Mouse (Mus musculus) kidney, adult 18-20 months (tissue): Measurements from ENCODE around the gene Sbds.
"Not testable (repeated sequence)": the region's sequence is repeated elsewhere in the genome, so short reads cannot be mapped to it uniquely, and the experiment has no call there.

Source experiments
- DNase-seq: peaks from one replicate; pipeline ENCODE4 v3.0.0; 2021

Gene Sbds

GRCm38 (mm10) chr5:130255799-130256525 lies 632 bp upstream of the Sbds start:
- DNase-seq, result not testable (repeated sequence)

GRCm38 (mm10) chr5:130254164-130255016 lies 940 bp downstream of the Sbds start:
- no peak for DNase-seq

GRCm38 (mm10) chr5:130247823-130248222 lies 7.5 kb downstream of the Sbds start:
- no peak for DNase-seq

GRCm38 (mm10) chr5:130241426-130241825 lies 13.9 kb downstream of the Sbds start:
- DNase-seq, result no peak

- DNase-seq, result no peak
Measured at GRCm38 (mm10) chr5:130239856-130240255, 15.5 kb downstream of the Sbds start.

- peak; percentile 57 for DNase-seq
Measured at GRCm38 (mm10) chr5:130239236-130239635, 16.1 kb downstream of the Sbds start.

GRCm38 (mm10) chr5:130236302-130236701 lies 19.0 kb downstream of the Sbds start:
- DNase-seq, result no peak

GRCm38 (mm10) chr5:130228120-130228519 lies 27.2 kb downstream of the Sbds start:
- no peak for DNase-seq

GRCm38 (mm10) chr5:130226790-130227189 lies 28.5 kb downstream of the Sbds start:
- no peak for DNase-seq

GRCm38 (mm10) chr5:130222146-130223004 lies 33.0 kb downstream of the Sbds start:
- peak; percentile 96 for DNase-seq

- DNase-seq, result no peak
Measured at GRCm38 (mm10) chr5:130221760-130222145, 33.6 kb downstream of the Sbds start.

- DNase-seq, result no peak
Measured at GRCm38 (mm10) chr5:130221316-130221715, 34.0 kb downstream of the Sbds start.

GRCm38 (mm10) chr5:130218336-130218735 lies 37.0 kb downstream of the Sbds start:
- DNase-seq, result no peak

- DNase-seq, result no peak
Measured at GRCm38 (mm10) chr5:130217406-130217805, 37.9 kb downstream of the Sbds start.

GRCm38 (mm10) chr5:130216781-130217180 lies 38.5 kb downstream of the Sbds start, which contains the start of gene Tmem248:
TSS of gene Tmem248 (plus strand) at chr5:130217081.
- DNase-seq, result no peak

- no peak for DNase-seq
Measured at GRCm38 (mm10) chr5:130212956-130213355, 42.4 kb downstream of the Sbds start.

GRCm38 (mm10) chr5:130207299-130207698 lies 48.0 kb downstream of the Sbds start:
- DNase-seq, result no peak

GRCm38 (mm10) chr5:130205441-130206023 lies 49.8 kb downstream of the Sbds start:
- DNase-seq, result no peak

- DNase-seq, result no peak
Measured at GRCm38 (mm10) chr5:130204560-130204959, 50.8 kb downstream of the Sbds start.

- no peak for DNase-seq
Measured at GRCm38 (mm10) chr5:130203948-130204347, 51.4 kb downstream of the Sbds start.

- peak; percentile 56 for DNase-seq
Measured at GRCm38 (mm10) chr5:130200233-130201029, 54.9 kb downstream of the Sbds start.

- no peak for DNase-seq
Measured at GRCm38 (mm10) chr5:130197981-130198380, 57.3 kb downstream of the Sbds start.
